Mouse (Mus musculus) adrenal gland, adult 18-20 months (tissue): ENCODE measurements around the gene Nos1. TPM values are rescaled to one million over a fixed set of nuclear protein-coding genes. Genes with fewer than 3 reads are reported as not detected.
A peak's percentile ranks its signal among the peaks of the same experiment; 100 is the strongest.

Source experiments
- DNase-seq, 2 experiments: peaks; one replicate each; pipeline ENCODE4 v3.0.0; 2021 to 2022; ENCODE audit warnings: low spot score in 2 of 2
- long read RNA-seq, 2 experiments: library from polyadenylated mRNA; stranded (forward); transcript quantifications; one replicate each; pipeline ENCODE4 v2.0.0; 2021
- total RNA-seq, 2 experiments: library from RNA; stranded (reverse); gene quantifications; 1 replicate in 1 of 2; 2 replicates in 1 of 2; pipeline ENCODE4 v1.2.3; 2021

Gene Nos1
- total RNA-seq, result under 1 TPM; 0.74 to 0.76 TPM
- long read RNA-seq, experiment 1, result 0 reads
- long read RNA-seq, experiment 2, result 0 reads

- no peak for DNase-seq
These were observed at the start of gene Nos1 for GRCm38 (mm10) chr5:117780681-117781080. Gene Nos1 (plus strand): TSS chr5:117781032.

GRCm38 (mm10) chr5:117731311-117731710 lies 49.5 kb upstream of the Nos1 start:
- DNase-seq, result peak in 1 of 2 experiments; percentile 37

GRCm38 (mm10) chr5:117744654-117745178 lies 36.1 kb upstream of the Nos1 start:
- no peak for DNase-seq

- no peak for DNase-seq
These were observed 31.5 kb upstream of the Nos1 start for GRCm38 (mm10) chr5:117749353-117749752.

- no peak for DNase-seq
These were observed 22.9 kb upstream of the Nos1 start for GRCm38 (mm10) chr5:117757696-117758482.

- DNase-seq, result no peak
These were observed 19.5 kb upstream of the Nos1 start for GRCm38 (mm10) chr5:117761181-117761832.

- DNase-seq, result no peak
These were observed 16.3 kb upstream of the Nos1 start for GRCm38 (mm10) chr5:117764496-117764895.

- DNase-seq, result peak in 1 of 2 experiments; percentile 6
These were observed 1.7 kb upstream of the Nos1 start for GRCm38 (mm10) chr5:117779175-117779574.

- no peak for DNase-seq
These were observed 346 bp downstream of the Nos1 start for GRCm38 (mm10) chr5:117781178-117781577.

GRCm38 (mm10) chr5:117790071-117790470 lies 9.2 kb downstream of the Nos1 start:
- no peak for DNase-seq

- no peak for DNase-seq
These were observed 11.0 kb downstream of the Nos1 start for GRCm38 (mm10) chr5:117791875-117792274.

GRCm38 (mm10) chr5:117800849-117801248 lies 20.0 kb downstream of the Nos1 start:
- DNase-seq, result no peak

GRCm38 (mm10) chr5:117802071-117802521 lies 21.3 kb downstream of the Nos1 start:
- DNase-seq, result no peak

GRCm38 (mm10) chr5:117803551-117803950 lies 22.7 kb downstream of the Nos1 start:
- no peak for DNase-seq

- DNase-seq, result no peak
These were observed 30.1 kb downstream of the Nos1 start for GRCm38 (mm10) chr5:117810930-117811329.

GRCm38 (mm10) chr5:117818800-117819199 lies 38.0 kb downstream of the Nos1 start:
- DNase-seq, result no peak

- DNase-seq, result no peak
These were observed 39.6 kb downstream of the Nos1 start for GRCm38 (mm10) chr5:117820445-117820844.

- DNase-seq, result no peak
These were observed 43.0 kb downstream of the Nos1 start for GRCm38 (mm10) chr5:117823811-117824210.

GRCm38 (mm10) chr5:117824486-117824885 lies 43.7 kb downstream of the Nos1 start:
- DNase-seq, result no peak

GRCm38 (mm10) chr5:117825336-117825735 lies 44.5 kb downstream of the Nos1 start:
- DNase-seq, result no peak

- no peak for DNase-seq
These were observed 46.5 kb downstream of the Nos1 start for GRCm38 (mm10) chr5:117827366-117827765.

GRCm38 (mm10) chr5:117836930-117837329 lies 56.1 kb downstream of the Nos1 start:
- peak; percentile 69 to 76 for DNase-seq
